Mouse (Mus musculus) G1E (cell line): ENCODE measurements around the gene Arhgef7.

Experiments used
- CTCF ChIP-seq: IDR thresholded peaks from 2 replicates; pipeline ENCODE4 v1.5.1; 2012; ENCODE audit warnings: low read depth, low read length, inconsistent platforms, mixed read lengths
- GATA1 ChIP-seq: IDR thresholded peaks from 2 replicates; pipeline ENCODE4 v1.6.1; 2012; ENCODE audit warnings: borderline replicate concordance, low read length, inconsistent platforms, mixed read lengths
- GATA2 ChIP-seq: IDR thresholded peaks from 2 replicates; pipeline ENCODE4 v1.6.1; 2012; ENCODE audit warnings: low read depth, low read length, inconsistent platforms, borderline replicate concordance
- POLR2AphosphoS5 ChIP-seq: IDR thresholded peaks from 2 replicates; pipeline ENCODE4 v1.6.1; 2012; ENCODE audit warnings: low read depth, low read length, inconsistent platforms; ENCODE audit not compliant: insufficient replicate concordance
- TAL1 ChIP-seq: conservative IDR thresholded peaks from 2 replicates; pipeline ENCODE4 v1.6.1; 2012; ENCODE audit warnings: low read depth, low read length, inconsistent platforms, mixed read lengths

DNA sequence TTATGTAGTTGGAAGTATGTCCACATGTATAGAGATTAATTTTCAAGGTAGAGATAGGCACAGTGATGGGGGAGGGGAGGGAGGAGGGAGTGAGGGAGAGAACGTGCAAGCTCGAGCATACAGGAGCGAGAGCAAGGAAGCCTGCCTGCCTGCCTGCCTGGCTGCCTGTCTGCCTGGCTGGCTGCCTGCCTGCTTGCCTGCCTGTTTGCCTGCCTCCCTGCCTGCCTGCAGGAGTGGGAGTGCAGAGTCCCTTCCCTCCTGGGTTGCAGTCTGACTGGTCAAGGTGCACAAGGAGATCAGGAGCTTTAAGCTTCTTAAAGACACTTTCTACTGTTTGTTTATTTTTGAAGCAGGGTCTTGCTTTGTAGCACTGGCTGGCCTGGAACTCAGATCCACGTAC lies 57.6 kb downstream of the Arhgef7 start:
- TF ChIP-seq CTCF (no peak), POLR2AphosphoS5 (no peak), GATA1 (no peak), GATA2 (no peak), TAL1 (no peak)
